Mouse (Mus musculus) stomach, embryonic 16.5 days (tissue): ENCODE results near the gene 6030468B19Rik. TPM values are rescaled to one million over a fixed set of nuclear protein-coding genes. Genes with fewer than 3 reads are reported as not detected.
"Not testable (repeated sequence)": the region's sequence is repeated elsewhere in the genome, so short reads cannot be mapped to it uniquely, and the experiment has no call there.

Source experiments
- ATAC-seq: fragments of 200-750 bp; cut with Nextera tagmentation; 2 replicates; pipeline ENCODE4 v1.8.0; 2017; ENCODE audit warnings: moderate number of reproducible peaks, moderate TSS enrichment; ENCODE audit not compliant: insufficient read depth, low FRiP score
- H3K27ac ChIP-seq: fragments of 300-500 bp; sonication (generic); 2 replicates; pipeline ENCODE4 v1.5.1; 2014; ENCODE audit warnings: low read length
- H3K27me3 ChIP-seq: fragments of 300-500 bp; sonication (generic); 2 replicates; pipeline ENCODE4 v1.6.1; 2014; ENCODE audit warnings: low read length, control low read depth, mixed read lengths; ENCODE audit not compliant: control insufficient read depth, insufficient read depth
- H3K36me3 ChIP-seq: fragments of 300-500 bp; sonication (generic); 2 replicates; pipeline ENCODE4 v1.6.1; 2014; ENCODE audit warnings: low read length; ENCODE audit not compliant: control insufficient read depth, insufficient read depth
- H3K4me1 ChIP-seq: fragments of 300-500 bp; sonication (generic); 2 replicates; pipeline ENCODE4 v1.6.1; 2014; ENCODE audit warnings: low read length, control low read depth, mixed read lengths; ENCODE audit not compliant: control insufficient read depth, insufficient read depth
- H3K4me2 ChIP-seq: fragments of 300-500 bp; sonication (generic); 2 replicates; pipeline ENCODE4 v1.6.1; 2014; ENCODE audit warnings: low read depth, low read length, mixed read lengths
- H3K4me3 ChIP-seq: fragments of 300-500 bp; sonication (generic); replicated peaks from 2 replicates; pipeline ENCODE4 v1.5.1; 2014; ENCODE audit warnings: mild to moderate bottlenecking, low read length
- H3K9ac ChIP-seq: fragments of 300-500 bp; sonication (generic); 2 replicates; pipeline ENCODE4 v1.6.1; 2014; ENCODE audit warnings: low read length
- H3K9me3 ChIP-seq: fragments of 300-500 bp; sonication (generic); replicated peaks from 2 replicates; pipeline ENCODE4 v1.6.1; 2016; ENCODE audit warnings: low read length, control low read depth; ENCODE audit not compliant: control insufficient read depth
- WGBS: fragments of 180-500 bp; shearing (Covaris S2); extraction: QIAGEN DNeasy Blood & Tissue Kit; methylation state at CpG from one replicate; pipeline ENCODE4 v1.1.7; 2014; 5-methylcytosine and 5-hydroxymethylcytosine counted together
- polyA plus RNA-seq: library from polyadenylated mRNA; unstranded; fragments of >200 nt; fragmentation: Nextera tagmentation; extraction: Ambion mirVana; gene quantifications from 2 replicates; pipeline ENCODE4 v1.2.1, GENCODE M21; 2015

Gene 6030468B19Rik
- polyA plus RNA-seq, 1 experiment from 2014 or later = 4.7 TPM

DNA sequence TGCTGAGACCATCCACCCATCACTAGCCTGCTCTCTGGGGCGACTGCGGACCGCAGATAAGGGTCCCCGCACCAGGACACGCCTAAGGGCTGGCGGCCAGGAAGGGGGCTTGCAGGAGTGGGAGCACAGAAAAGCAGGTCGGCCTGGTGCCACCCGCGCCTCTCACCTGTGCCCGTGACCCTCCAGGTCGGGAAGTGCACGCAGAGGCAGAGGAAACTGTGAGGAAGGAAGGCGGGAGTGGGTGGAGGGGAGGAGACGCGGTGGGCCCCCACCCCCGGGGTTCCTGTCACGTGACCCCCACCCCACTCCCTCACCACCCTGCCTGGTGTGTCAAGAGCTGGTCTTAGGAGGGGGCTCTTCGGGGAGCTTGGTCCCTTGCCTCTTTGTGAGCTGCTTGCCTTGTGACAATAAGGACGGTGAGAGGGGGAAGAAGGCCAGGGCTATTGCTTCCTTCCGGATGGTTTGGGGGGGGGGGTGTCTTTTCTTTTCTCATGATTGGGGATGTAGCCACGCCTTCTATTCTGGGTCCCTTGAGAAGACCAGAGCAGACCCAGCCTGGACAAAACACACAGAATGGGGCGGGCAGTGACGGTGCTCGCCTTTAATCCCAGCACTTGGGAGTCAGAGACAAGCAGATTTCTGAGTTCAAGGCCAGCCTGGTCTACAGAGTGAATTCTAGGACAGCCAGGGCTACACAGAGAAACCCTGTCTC lies 15.3 kb upstream of the 6030468B19Rik start, which contains the start of the genes Tmc8 and Tmc6:
TSS of gene Tmc8 (plus strand) at position 84 of the 712 bp plus-strand sequence.
TSS of gene Tmc6 (minus strand) at position 206 of the 712 bp plus-strand sequence.
- H3K4me3 ChIP-seq = peak within 1 kb of the TSS; percentile 61

DNA sequence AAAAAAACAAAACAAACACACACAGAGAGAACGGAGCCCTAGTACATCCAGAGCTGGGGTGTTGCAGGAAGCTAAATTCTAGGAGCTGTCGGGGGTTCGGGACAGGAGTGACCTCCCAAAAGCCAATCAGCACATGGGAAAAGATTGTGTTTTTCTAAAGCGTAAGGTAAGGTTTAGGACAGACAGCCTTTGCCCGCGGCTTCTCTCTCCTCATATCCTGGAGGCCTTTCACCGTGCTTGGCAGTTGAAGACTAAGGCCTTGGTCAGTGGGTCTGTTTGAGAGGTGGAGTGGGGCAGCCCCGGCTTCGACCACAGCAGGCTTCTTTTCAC lies 14.8 kb upstream of the 6030468B19Rik start:
- Histone ChIP-seq H3K27me3 (no peaks in the 10 kb centered on the region), H3K9ac (peak overlapping the region; percentile 54), H3K27ac (peak overlapping the region; percentile 97), H3K36me3 (no peaks in the 10 kb centered on the region), H3K9me3 (no peaks in the 10 kb centered on the region), H3K4me3 (peak overlapping the region; percentile 29), H3K4me1 (peaks cover 43% of the 10 kb centered on the region), H3K4me2 (peak overlapping the region; percentile 83)
- ATAC-seq = no peak
- 56% methylated on average over 9 of the region's 9 CpGs for WGBS

More for the DNA sequence above, 15.3 kb upstream of the 6030468B19Rik start, which contains the start of the genes Tmc8 and Tmc6:
- Histone ChIP-seq H3K4me1 (peaks cover 43% of the 10 kb centered on the region), H3K27me3 (no peaks in the 10 kb centered on the region), H3K4me2 (peak within 1 kb of the TSS; percentile 83), H3K36me3 (no peaks in the 10 kb centered on the region), H3K9ac (peak within 1 kb of the TSS; percentile 56), H3K9me3 (no peaks in the 10 kb centered on the region), H3K27ac (peak within 1 kb of the TSS; percentile 97)
- ATAC-seq = no peak; the same call in 1 of the 2 replicates
- 46% methylated on average over 24 of the region's 24 CpGs for WGBS

DNA sequence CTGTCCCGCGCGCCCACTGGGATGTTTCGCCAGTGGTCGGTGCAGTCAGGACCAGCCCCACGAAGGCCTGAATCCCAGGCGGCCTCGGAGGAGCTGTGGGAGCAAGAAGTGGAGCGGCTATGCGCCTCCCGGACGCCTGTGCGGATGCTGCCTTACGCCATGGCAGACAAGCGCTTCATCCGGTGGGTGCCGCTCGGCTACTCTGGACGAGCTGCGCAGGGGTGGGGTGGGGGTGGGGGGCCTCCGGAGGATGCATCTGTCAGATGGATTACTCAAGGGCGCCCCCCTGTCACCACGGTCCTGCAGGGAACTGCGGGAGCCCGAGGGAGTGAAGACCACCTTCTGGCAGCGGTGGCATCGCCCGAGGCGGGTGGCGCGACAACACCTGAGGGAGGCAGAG lies 14.4 kb upstream of the 6030468B19Rik start:
- Histone ChIP-seq H3K4me1 (peaks cover 43% of the 10 kb centered on the region), H3K4me2 (peak overlapping the region; percentile 83), H3K4me3 (peak overlapping the region; percentile 29), H3K27ac (peak overlapping the region; percentile 97; the same call in 1 of the 2 replicates), H3K27me3 (no peaks in the 10 kb centered on the region), H3K36me3 (no peaks in the 10 kb centered on the region), H3K9me3 (no peaks in the 10 kb centered on the region), H3K9ac (peak overlapping the region; percentile 54)
- no peak for ATAC-seq
- 7% methylated on average over 31 of the region's 31 CpGs for WGBS

DNA sequence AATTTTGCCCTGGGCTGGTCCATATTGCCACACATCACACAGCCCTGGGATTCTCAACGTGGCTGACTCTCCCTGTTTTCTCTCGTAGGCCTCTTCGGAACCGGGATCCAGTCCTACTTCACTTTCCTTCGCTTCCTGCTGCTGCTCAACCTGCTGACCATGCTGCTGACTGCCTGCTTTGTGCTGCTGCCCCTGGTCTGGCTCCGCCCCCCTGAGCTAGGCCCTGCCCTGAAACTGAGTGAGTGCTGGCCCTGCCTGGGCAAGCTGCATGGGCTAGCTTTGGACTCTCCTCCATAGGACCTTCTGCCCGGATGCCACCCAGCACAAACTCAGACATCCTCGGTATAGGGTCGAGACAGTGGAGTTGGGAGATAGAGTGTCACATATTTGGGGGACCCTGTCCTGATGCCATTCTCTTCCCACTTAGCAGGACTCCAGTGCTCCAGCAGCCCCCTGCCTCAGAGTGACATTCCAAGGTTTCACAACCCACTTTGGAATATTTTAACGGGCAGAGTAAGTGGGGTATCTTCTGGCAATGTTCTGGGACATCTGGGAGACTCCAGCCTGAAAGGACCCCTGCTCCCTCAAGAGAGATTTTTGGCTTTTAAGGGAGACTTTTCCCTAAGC lies 13.7 kb upstream of the 6030468B19Rik start:
- peak overlapping the region; percentile 83 for H3K4me2 ChIP-seq
- H3K4me1 ChIP-seq = peaks cover 38% of the 10 kb centered on the region
- no peaks in the 10 kb centered on the region for H3K9me3 ChIP-seq
- H3K36me3 ChIP-seq = no peaks in the 10 kb centered on the region
- H3K27ac ChIP-seq = peak overlapping the region; percentile 14; the same call in 1 of the 2 replicates
- ATAC-seq = no peak
- peak overlapping the region; percentile 54 for H3K9ac ChIP-seq
- 47% methylated on average over 10 of the region's 10 CpGs for WGBS
- peak overlapping the region; percentile 29 for H3K4me3 ChIP-seq
- no peaks in the 10 kb centered on the region for H3K27me3 ChIP-seq

DNA sequence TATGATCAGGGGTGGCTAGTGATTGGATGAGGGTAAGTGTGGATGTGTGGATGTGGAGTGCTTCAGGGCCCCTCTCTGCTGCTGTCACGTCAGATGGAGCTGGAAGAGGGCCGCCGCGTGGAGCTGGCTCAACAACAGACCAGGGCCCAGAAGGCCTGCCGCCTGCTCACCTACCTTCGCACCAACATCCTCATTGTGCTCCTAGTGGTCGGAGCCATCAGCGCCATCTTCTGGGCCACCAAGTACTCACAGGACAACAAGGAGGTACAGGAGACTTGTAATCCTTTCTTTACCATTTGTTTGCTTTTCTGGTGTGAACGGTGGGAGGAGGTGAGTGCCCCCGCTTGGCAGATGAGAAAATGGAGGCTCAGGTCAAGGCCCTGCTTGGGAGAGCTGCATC lies 11.2 kb upstream of the 6030468B19Rik start:
- WGBS = 15% methylated on average over 10 of the region's 10 CpGs
- Histone ChIP-seq H3K9me3 (no peaks in the 10 kb centered on the region), H3K9ac (0 out of 2 replicates have a peak overlapping the region, but pooled peaks have one; percentile 32), H3K27me3 (no peaks in the 10 kb centered on the region), H3K4me3 (no peak overlapping the region), H3K36me3 (no peaks in the 10 kb centered on the region), H3K4me1 (peaks cover 29% of the 10 kb centered on the region), H3K4me2 (no peak overlapping the region), H3K27ac (no peak overlapping the region)
- no peak for ATAC-seq

DNA sequence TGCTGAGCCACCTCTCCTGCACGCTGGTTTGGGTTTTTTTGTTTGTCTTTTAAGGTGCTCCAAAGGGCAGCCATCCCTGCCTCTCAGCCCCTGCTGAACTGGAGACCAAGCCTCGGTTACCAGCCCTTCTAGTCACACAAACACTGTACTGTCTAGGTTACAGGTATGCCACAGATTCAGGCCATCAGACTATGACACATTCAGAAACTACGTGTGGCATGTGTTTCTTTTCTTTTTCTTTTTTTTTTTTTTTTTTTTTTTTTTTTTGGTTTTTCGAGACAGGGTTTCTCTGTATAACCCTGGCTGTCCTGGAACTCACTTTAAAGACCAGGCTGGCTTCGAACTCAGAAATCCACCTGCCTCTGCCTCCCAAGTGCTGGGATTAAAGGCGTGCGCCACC lies 9.0 kb upstream of the 6030468B19Rik start:
- H3K27ac ChIP-seq, ATAC-seq, H3K4me3 ChIP-seq, H3K9ac ChIP-seq, H3K27me3 ChIP-seq, H3K36me3 ChIP-seq, H3K9me3 ChIP-seq, H3K4me2 ChIP-seq: not testable (repeated sequence)
- H3K4me1 ChIP-seq = peaks cover 19% of the 10 kb centered on the region
- 67% methylated on average over 7 of the region's 7 CpGs for WGBS

DNA sequence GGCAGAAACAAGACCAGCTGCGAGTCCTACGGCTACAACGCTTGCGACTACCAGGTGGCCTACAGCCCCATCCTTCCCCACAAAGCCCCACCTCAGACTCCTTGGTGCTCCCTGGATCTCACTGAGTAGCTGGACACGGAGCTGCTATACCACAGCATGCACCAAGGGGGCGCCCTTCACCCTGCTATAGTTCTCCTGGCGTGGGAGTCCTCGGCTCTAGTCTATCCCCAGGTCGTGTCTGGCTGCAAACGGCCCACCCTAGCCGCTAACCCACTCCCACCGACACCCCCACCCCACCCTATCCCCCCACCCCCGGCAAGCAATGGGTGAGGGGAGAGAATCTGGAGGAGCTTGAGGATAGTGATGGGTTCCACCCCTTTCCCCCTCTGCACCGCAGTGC lies 7.2 kb upstream of the 6030468B19Rik start:
- H3K27ac ChIP-seq = peak overlapping the region; percentile 76

DNA sequence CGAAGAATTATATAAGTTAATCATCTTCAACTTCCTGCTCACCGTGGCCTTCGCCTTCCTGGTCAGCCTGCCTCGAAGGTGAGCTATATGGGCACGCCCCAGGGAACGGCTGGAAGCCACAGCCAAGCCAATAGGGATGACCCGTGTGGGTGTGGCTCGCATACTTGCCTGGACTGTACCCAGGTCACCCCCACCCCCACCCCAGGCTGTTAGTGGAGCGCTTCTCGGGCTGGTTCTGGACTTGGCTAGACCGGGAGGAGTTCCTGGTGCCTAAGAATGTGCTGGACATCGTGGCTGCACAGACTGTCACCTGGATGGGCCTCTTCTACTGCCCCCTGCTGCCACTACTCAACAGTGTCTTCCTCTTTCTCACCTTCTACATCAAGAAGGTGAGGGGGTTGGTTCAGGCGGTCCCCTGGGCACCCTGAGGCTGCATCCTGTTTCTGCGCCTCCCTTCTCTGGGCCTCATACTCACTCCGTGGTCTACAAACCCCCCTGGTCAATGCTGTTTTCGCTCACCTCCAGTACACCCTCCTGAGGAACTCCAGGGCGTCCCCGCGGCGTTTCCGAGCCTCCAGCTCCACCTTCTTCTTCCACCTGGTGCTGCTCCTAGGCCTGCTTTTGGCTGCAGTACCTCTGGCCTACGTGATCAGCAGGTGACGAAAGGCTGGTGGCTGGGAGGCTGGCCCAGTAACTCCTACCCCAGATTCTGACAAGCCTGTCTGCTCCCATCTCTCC lies 6.6 kb upstream of the 6030468B19Rik start:
- peak overlapping the region; percentile 69 for H3K4me2 ChIP-seq
- H3K4me1 ChIP-seq = peaks cover 17% of the 10 kb centered on the region
- ATAC-seq = peak; percentile 89
- no peaks in the 10 kb centered on the region for H3K36me3 ChIP-seq
- H3K9ac ChIP-seq = peak overlapping the region; percentile 70
- WGBS = 33% methylated on average over 23 of the region's 23 CpGs
- no peaks in the 10 kb centered on the region for H3K9me3 ChIP-seq
- H3K4me3 ChIP-seq = peak overlapping the region; percentile 33
- H3K27ac ChIP-seq = peak overlapping the region; percentile 76
- no peaks in the 10 kb centered on the region for H3K27me3 ChIP-seq

More for the DNA sequence above, 7.2 kb upstream of the 6030468B19Rik start:
- Histone ChIP-seq H3K4me2 (peak overlapping the region; percentile 69), H3K9me3 (no peaks in the 10 kb centered on the region), H3K4me1 (peaks cover 17% of the 10 kb centered on the region), H3K27me3 (no peaks in the 10 kb centered on the region), H3K9ac (peak overlapping the region; percentile 70), H3K4me3 (peak overlapping the region; percentile 33), H3K36me3 (no peaks in the 10 kb centered on the region)
- peak; percentile 41 for ATAC-seq
- 4% methylated on average over 14 of the region's 14 CpGs for WGBS

DNA sequence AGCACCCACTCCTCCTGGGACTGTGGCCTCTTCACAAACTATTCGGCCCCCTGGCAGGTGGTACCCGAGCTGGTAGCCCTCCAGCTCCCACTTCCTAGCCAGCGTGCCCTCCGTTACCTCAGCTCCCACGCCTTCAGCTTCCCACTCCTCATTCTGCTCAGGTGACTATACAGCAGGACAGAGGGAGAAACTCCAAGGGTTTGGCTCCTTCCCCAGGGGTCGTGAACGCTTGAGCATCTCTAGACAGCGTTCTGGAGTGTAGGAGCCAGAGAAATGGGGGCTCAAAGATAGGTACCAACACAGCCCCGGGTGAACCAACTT lies 6.1 kb upstream of the 6030468B19Rik start:
- Histone ChIP-seq H3K4me2 (peak overlapping the region; percentile 69), H3K9ac (peak overlapping the region; percentile 70; the same call in 1 of the 2 replicates)
- WGBS = 83% methylated on average over 9 of the region's 9 CpGs

More for the DNA sequence above, 6.1 kb upstream of the 6030468B19Rik start:
- H3K27me3 ChIP-seq = no peaks in the 10 kb centered on the region
- H3K9me3 ChIP-seq = no peaks in the 10 kb centered on the region
- H3K36me3 ChIP-seq = no peaks in the 10 kb centered on the region
- peaks cover 17% of the 10 kb centered on the region for H3K4me1 ChIP-seq
- peak overlapping the region; percentile 33 for H3K4me3 ChIP-seq
- ATAC-seq = no peak
- peak overlapping the region; percentile 76 for H3K27ac ChIP-seq
